Mouse (Mus musculus) spleen, adult 2 months (tissue): ENCODE results near the gene 1520401A03Rik. TPM values are rescaled to one million over a fixed set of nuclear protein-coding genes. Genes with fewer than 3 reads are reported as not detected.

Experiments used
- DNase-seq, 2 experiments: peaks; one replicate each; pipeline versions ENCODE4 v3.0.0 to v3.0.0-alpha.2; 2012 to 2021; ENCODE audit warnings: low spot score in 2 of 2, low read depth in 1 of 2
- H3K27ac ChIP-seq: fragments of 200-500 bp; 2 replicates; pipeline ENCODE4 v1.5.1; 2012; ENCODE audit warnings: low read length, inconsistent platforms; ENCODE audit not compliant: insufficient read depth
- H3K27me3 ChIP-seq: fragments of 200-500 bp; 2 replicates; pipeline ENCODE4 v1.6.1; 2012; ENCODE audit warnings: mild to moderate bottlenecking, moderate library complexity, low read length, inconsistent platforms; ENCODE audit not compliant: control insufficient read depth, insufficient read depth
- H3K36me3 ChIP-seq: fragments of 200-500 bp; 2 replicates; pipeline ENCODE4 v1.6.1; 2012; ENCODE audit warnings: mild to moderate bottlenecking, low read length, inconsistent platforms; ENCODE audit not compliant: control insufficient read depth, insufficient read depth
- H3K4me1 ChIP-seq: fragments of 200-500 bp; 2 replicates; pipeline ENCODE4 v1.6.1; 2011; ENCODE audit warnings: inconsistent platforms; ENCODE audit not compliant: control insufficient read depth, insufficient read depth, insufficient read length
- H3K4me3 ChIP-seq: fragments of 200-500 bp; 2 replicates; pipeline ENCODE4 v1.5.1; 2011; ENCODE audit warnings: mild to moderate bottlenecking, inconsistent platforms; ENCODE audit not compliant: insufficient read depth, insufficient read length; ENCODE audit errors: extremely low read depth
- CTCF ChIP-seq: fragments of 200-500 bp; IDR thresholded peaks from 2 replicates; pipeline ENCODE4 v1.5.1; 2011; ENCODE audit warnings: mild to moderate bottlenecking, inconsistent platforms; ENCODE audit not compliant: insufficient read depth, insufficient read length, insufficient replicate concordance; ENCODE audit errors: extremely low read depth
- POLR2A ChIP-seq: fragments of 200-500 bp; IDR thresholded peaks from 2 replicates; pipeline ENCODE4 v1.6.1; 2011; ENCODE audit warnings: low read depth, low read length, inconsistent platforms
- WGBS: fragments of 180-500 bp; shearing (Covaris S2); methylation state at CpG from one replicate; pipeline ENCODE4 v1.1.7; 2018; 5-methylcytosine and 5-hydroxymethylcytosine counted together
- polyA plus RNA-seq: library from polyadenylated mRNA; depleted of rRNA; stranded (reverse); fragments of >200 nt; gene quantifications from 2 replicates; pipeline ENCODE4 v1.2.3, GENCODE M21; 2012

The 1520401A03Rik gene
- polyA plus RNA-seq, 1 experiment = not detected

GRCm38 (mm10) chr17:23748026-23748425 lies 25.4 kb upstream of the 1520401A03Rik start:
- no peak for TF ChIP-seq CTCF
- TF ChIP-seq POLR2A = no peak
- peaks cover 11% of the 10 kb centered on the region; the same call in 1 of the 2 replicates for H3K4me1 ChIP-seq
- H3K4me3 ChIP-seq = no peak overlapping the region
- peak; percentile 66 to 67 for DNase-seq
- no peak overlapping the region for H3K27ac ChIP-seq
- peaks cover 12% of the 10 kb centered on the region; the same call in 1 of the 2 replicates for H3K27me3 ChIP-seq
- 18% methylated on average over 6 of the region's 6 CpGs for WGBS
- H3K36me3 ChIP-seq = no peaks in the 10 kb centered on the region

DNA sequence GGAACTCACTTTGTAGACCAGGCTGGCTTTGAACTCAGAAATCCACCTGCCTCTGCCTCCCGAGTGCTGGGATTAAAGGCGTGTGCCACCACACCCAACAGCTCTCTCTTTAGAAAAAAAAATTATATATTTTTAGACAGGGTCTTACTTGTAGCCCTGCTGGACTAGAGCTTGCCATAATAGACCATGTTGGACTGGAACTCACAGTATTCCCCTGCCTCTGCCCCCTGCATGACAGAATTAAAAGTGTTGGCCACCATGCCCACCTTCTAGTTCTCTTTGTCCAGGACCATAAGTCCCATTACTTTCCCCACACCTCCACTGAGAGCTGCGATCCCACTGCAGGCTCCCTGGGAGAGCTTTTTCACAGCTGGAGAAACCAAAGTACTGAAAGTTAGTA lies 24.9 kb upstream of the 1520401A03Rik start:
- Histone ChIP-seq H3K27ac (no peak overlapping the region), H3K4me1 (peaks cover 13% of the 10 kb centered on the region), H3K36me3 (no peaks in the 10 kb centered on the region), H3K4me3 (no peak overlapping the region), H3K27me3 (peaks cover 12% of the 10 kb centered on the region; the same call in 1 of the 2 replicates)
- DNase-seq = no peak
- 81% methylated on average over 3 of the region's 3 CpGs for WGBS
- TF ChIP-seq CTCF (no peak), POLR2A (no peak)

- no peaks in the 10 kb centered on the region for H3K36me3 ChIP-seq
- peaks cover 19% of the 10 kb centered on the region for H3K4me1 ChIP-seq
- H3K4me3 ChIP-seq = no peak overlapping the region
- WGBS = 61% methylated on average over 3 of the region's 3 CpGs
- no peak overlapping the region; the same call in 1 of the 2 replicates for H3K27ac ChIP-seq
- DNase-seq = no peak
- TF ChIP-seq POLR2A (no peak), CTCF (no peak)
- H3K27me3 ChIP-seq = peaks cover 19% of the 10 kb centered on the region
Measured at GRCm38 (mm10) chr17:23746767-23747166, 24.2 kb upstream of the 1520401A03Rik start.

DNA sequence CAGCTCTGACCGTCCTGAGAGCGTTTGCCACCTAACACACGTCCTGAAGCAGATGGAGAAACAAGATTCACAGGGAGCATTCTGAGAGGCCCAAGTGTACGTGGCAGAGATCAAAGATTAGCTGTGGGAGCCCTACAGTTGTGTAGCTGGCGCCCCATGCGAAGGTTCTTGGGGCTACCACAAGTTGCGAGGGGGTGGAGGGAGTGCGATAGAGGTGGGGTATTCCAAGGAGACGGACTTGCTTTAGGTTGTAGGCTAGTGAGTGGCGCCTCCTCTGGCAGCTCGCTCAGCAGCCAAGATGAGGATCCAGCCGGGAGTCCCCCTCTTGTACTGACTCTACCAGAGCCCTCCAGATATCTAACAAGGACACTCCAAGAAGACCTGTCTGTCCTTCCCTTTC lies 23.7 kb upstream of the 1520401A03Rik start:
- H3K4me1 ChIP-seq = peaks cover 19% of the 10 kb centered on the region
- DNase-seq = no peak
- WGBS = 51% methylated on average over 12 of the region's 12 CpGs

DNA sequence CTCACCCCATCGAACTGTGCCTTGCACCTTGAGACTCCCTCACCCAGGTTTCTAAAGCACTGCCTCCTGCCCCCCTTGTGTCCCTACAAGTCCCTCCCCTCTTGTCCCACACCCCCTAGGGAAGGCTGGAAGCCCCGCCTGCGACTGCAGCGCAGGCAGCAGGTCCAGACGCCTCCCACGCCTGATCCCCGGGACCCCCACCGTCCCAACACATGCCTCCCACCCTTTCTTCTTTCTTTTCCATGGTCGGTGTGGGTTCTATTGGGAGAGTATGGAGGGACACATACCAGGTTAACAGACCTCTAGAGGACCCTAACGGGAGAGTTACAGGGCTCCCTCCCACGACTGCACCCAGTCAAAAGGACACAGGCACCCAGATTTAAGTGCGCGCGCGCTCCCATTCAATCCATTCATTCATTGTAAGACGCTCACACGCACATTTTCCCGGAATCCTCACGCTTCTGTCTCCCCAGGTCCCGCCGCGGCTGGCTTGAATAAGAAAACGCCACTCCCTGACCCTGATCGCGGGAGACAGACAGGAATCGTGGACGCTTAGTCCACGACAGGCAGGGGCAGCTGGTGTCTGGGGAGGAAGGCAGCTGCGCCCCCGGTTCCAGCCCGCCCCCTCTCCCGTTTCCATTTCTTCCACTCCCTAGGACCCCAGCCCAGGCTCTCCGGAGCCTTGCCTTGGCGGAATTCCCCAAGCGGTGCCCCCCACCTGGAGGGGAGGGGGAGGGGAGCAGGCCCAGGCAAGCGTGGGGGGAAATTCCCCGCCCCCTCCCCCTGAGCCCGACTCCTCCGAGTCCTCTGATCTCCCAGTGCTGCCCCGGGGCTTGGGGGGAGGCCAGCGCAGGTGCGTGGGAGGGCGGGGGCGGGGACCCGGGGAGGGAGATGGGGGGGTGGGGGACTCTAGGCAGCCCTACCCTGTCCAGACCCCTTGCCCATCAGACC lies 23.0 kb upstream of the 1520401A03Rik start, which contains the start of gene Kremen2:
Gene Kremen2 (minus strand): TSS at position 533 of the 951 bp plus-strand sequence.
- H3K27ac ChIP-seq = no peak within 1 kb of the TSS
- H3K36me3 ChIP-seq = no peaks in the 10 kb centered on the region
- H3K4me1 ChIP-seq = peaks cover 23% of the 10 kb centered on the region
- H3K27me3 ChIP-seq = peaks cover 21% of the 10 kb centered on the region
- no peak within 1 kb of the TSS; the same call in 1 of the 2 replicates for H3K4me3 ChIP-seq
- DNase-seq = no peak
- 6% methylated on average over 44 of the region's 45 CpGs for WGBS
- no peak for TF ChIP-seq CTCF
- no peak for TF ChIP-seq POLR2A

More for the DNA sequence above, 23.7 kb upstream of the 1520401A03Rik start:
- Histone ChIP-seq H3K27me3 (peaks cover 21% of the 10 kb centered on the region), H3K4me3 (no peak overlapping the region), H3K27ac (no peak overlapping the region), H3K36me3 (no peaks in the 10 kb centered on the region)
- TF ChIP-seq CTCF = no peak
- no peak for TF ChIP-seq POLR2A

GRCm38 (mm10) chr17:23744651-23745050 lies 22.1 kb upstream of the 1520401A03Rik start:
- Histone ChIP-seq H3K27me3 (peaks cover 26% of the 10 kb centered on the region), H3K4me1 (peaks cover 23% of the 10 kb centered on the region), H3K4me3 (no peak overlapping the region), H3K36me3 (no peaks in the 10 kb centered on the region), H3K27ac (no peak overlapping the region)
- WGBS = 17% methylated on average over 14 of the region's 14 CpGs
- DNase-seq = no peak
- TF ChIP-seq CTCF (no peak), POLR2A (no peak)
